Mouse (Mus musculus) heart, postnatal 0 days (tissue): ENCODE measurements around the gene Tapbp. TPM values are rescaled to one million over a fixed set of nuclear protein-coding genes. Genes with fewer than 3 reads are reported as not detected.
"Not testable (repeated sequence)": the region's sequence is repeated elsewhere in the genome, so short reads cannot be mapped to it uniquely, and the experiment has no call there.

Source experiments
- ATAC-seq: fragments of 200-750 bp; cut with Nextera tagmentation; 2 replicates; pipeline ENCODE4 v1.8.0; 2017; ENCODE audit warnings: low read depth, moderate number of reproducible peaks, moderate library complexity; ENCODE audit not compliant: insufficient read depth
- DNase-seq: peaks from one replicate; pipeline ENCODE4 v3.0.0-alpha.2; 2016; ENCODE audit warnings: low spot score
- H3K27ac ChIP-seq: fragments of 300-500 bp; sonication (generic); 2 replicates; pipeline ENCODE4 v1.5.1; 2014; ENCODE audit warnings: low read depth, mild to moderate bottlenecking
- H3K27me3 ChIP-seq: fragments of 300-500 bp; sonication (generic); 2 replicates; pipeline ENCODE4 v1.6.1; 2014; ENCODE audit warnings: low read length, mixed read lengths; ENCODE audit not compliant: control insufficient read depth, insufficient read depth
- H3K36me3 ChIP-seq: fragments of 300-500 bp; sonication (generic); replicated peaks from 2 replicates; pipeline ENCODE4 v1.6.1; 2014; ENCODE audit warnings: low read length, mixed read lengths; ENCODE audit not compliant: control insufficient read depth, insufficient read depth
- H3K4me1 ChIP-seq: fragments of 300-500 bp; sonication (generic); 2 replicates; pipeline ENCODE4 v1.6.1; 2014; ENCODE audit warnings: antibody characterized with exemption; ENCODE audit not compliant: control insufficient read depth, insufficient read depth
- H3K4me2 ChIP-seq: fragments of 300-500 bp; sonication (generic); 2 replicates; pipeline ENCODE4 v1.6.1; 2014; ENCODE audit warnings: low read depth, mild to moderate bottlenecking, low read length, moderate library complexity
- H3K4me3 ChIP-seq: fragments of 300-500 bp; sonication (generic); 2 replicates; pipeline ENCODE4 v1.5.1; 2014; ENCODE audit warnings: low read depth, low read length
- H3K9ac ChIP-seq: fragments of 300-500 bp; sonication (generic); replicated peaks from 2 replicates; pipeline ENCODE4 v1.6.1; 2014; ENCODE audit warnings: low read depth, low read length, mixed read lengths
- H3K9me3 ChIP-seq: fragments of 300-500 bp; sonication (generic); replicated peaks from 2 replicates; pipeline ENCODE4 v1.6.1; 2016; ENCODE audit warnings: low read length; ENCODE audit not compliant: control insufficient read depth
- CTCF ChIP-seq: IDR thresholded peaks from 2 replicates; pipeline ENCODE4 v1.5.1; 2016; ENCODE audit warnings: antibody characterized with exemption, control low read depth, low read depth
- EP300 ChIP-seq: IDR thresholded peaks from 2 replicates; pipeline ENCODE4 v1.6.1; 2016; ENCODE audit warnings: antibody characterized with exemption, low read depth
- WGBS: fragments of 180-500 bp; shearing (Covaris S2); extraction: QIAGEN DNeasy Blood & Tissue Kit; methylation state at CpG from one replicate; pipeline ENCODE4 v1.1.7; 2014; 5-methylcytosine and 5-hydroxymethylcytosine counted together
- polyA plus RNA-seq: library from polyadenylated mRNA; unstranded; fragments of >200 nt; fragmentation: Nextera tagmentation; extraction: Ambion mirVana; gene quantifications from 2 replicates; pipeline ENCODE4 v1.2.1, GENCODE M21; 2015
- total RNA-seq: library from RNA; depleted of rRNA; stranded (reverse); fragments of >200 nt; gene quantifications from 2 replicates; pipeline ENCODE4 v1.2.3, GENCODE M21; 2014; ENCODE audit warnings: low replicate concordance

Gene Tapbp
- total and polyA plus RNA-seq, 2 experiments from 2014 or later: 51.3 to 84.1 TPM

DNA sequence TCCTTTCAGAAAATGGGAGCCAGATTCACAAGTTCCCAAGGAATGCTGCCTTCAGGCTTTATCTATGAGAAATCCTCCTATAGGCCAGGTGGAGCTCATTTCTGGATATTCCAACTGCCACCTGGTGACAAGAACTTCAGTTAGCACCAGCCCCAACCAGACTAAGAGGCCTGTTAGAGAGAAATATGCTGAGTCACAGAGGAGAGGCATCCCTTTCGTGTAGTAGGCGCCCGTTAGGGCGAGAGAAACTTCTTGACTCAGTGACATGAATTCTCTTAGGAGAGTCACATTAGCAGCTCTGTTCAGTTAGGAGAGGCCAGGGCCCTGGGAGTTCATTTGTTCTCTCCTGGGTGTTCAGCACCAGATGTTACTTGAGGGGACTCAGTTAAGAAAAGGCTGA lies 16.1 kb upstream of the Tapbp start:
- ATAC-seq: no peak
- Histone ChIP-seq H3K4me3 (no peak overlapping the region), H3K36me3 (no peaks in the 10 kb centered on the region), H3K4me2 (no peak overlapping the region), H3K4me1 (no peaks in the 10 kb centered on the region), H3K9ac (no peak overlapping the region), H3K27ac (no peak overlapping the region), H3K27me3 (no peaks in the 10 kb centered on the region), H3K9me3 (no peaks in the 10 kb centered on the region)
- TF ChIP-seq EP300: no peak
- no peak for TF ChIP-seq CTCF
- WGBS: 65% methylated on average over 4 of the region's 4 CpGs
- DNase-seq: no peak

GRCm38 (mm10) chr17:33900281-33900988 lies 15.3 kb upstream of the Tapbp start:
- Histone ChIP-seq H3K9ac (no peak overlapping the region), H3K27me3 (no peaks in the 10 kb centered on the region), H3K4me1 (no peaks in the 10 kb centered on the region), H3K27ac (no peak overlapping the region), H3K9me3 (no peaks in the 10 kb centered on the region), H3K4me2 (no peak overlapping the region), H3K4me3 (no peak overlapping the region), H3K36me3 (no peaks in the 10 kb centered on the region)
- 39% methylated on average over 7 of the region's 7 CpGs for WGBS
- ATAC-seq (no peak), DNase-seq (no peak)
- TF ChIP-seq CTCF (no peak), EP300 (no peak)

DNA sequence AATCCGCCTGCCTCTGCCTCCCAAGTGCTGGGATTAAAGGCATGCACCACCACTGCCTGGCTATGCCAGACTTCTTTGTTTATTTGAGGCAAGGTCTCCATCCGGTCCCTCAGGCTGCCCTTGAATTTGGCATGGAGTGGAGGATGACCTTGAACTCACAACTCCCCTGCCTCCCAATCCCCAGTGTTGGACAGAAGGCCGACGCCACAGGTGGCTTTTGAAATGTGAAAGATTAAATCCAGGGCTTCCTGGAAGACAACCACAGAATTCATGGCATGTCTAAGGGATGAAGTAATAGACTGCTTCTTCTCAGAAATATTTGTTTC lies 14.7 kb upstream of the Tapbp start:
- no peaks in the 10 kb centered on the region for H3K36me3 ChIP-seq
- no peak overlapping the region for H3K4me3 ChIP-seq
- H3K9ac ChIP-seq: no peak overlapping the region
- no peak overlapping the region for H3K4me2 ChIP-seq
- no peaks in the 10 kb centered on the region for H3K4me1 ChIP-seq
- H3K27ac ChIP-seq: no peak overlapping the region
- WGBS: 73% methylated on average over 4 of the region's 4 CpGs
- DNase-seq (no peak), ATAC-seq (no peak)
- TF ChIP-seq CTCF: no peak
- no peak for TF ChIP-seq EP300
- no peaks in the 10 kb centered on the region for H3K27me3 ChIP-seq
- H3K9me3 ChIP-seq: no peaks in the 10 kb centered on the region

DNA sequence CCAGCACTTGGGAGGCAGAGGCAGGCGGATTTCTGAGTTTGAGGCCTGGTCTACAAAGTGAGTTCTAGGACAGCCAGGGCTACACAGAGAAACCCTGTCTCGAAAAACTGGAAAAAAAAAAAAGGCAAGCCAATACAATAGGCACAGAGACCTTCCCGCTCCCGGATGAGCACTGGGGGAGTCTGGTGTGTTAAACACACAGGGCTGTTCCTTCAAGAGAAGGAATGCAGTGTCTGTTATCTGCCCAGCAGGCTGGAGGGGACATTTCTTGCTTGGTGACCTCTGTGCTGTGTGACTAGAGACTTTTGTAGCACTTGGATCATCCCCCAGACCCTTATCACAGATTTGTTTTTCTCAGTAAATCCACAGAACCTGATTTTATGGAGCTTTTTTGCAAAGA lies 14.0 kb upstream of the Tapbp start:
- ATAC-seq (peak; percentile 40; the same call in 1 of the 2 replicates), DNase-seq (no peak)
- Histone ChIP-seq H3K27me3 (no peaks in the 10 kb centered on the region), H3K4me3 (no peak overlapping the region), H3K9ac (no peak overlapping the region), H3K27ac (peak overlapping the region; percentile 22; the same call in 1 of the 2 replicates), H3K4me1 (no peaks in the 10 kb centered on the region), H3K36me3 (no peaks in the 10 kb centered on the region), H3K9me3 (no peaks in the 10 kb centered on the region), H3K4me2 (no peak overlapping the region)
- 67% methylated on average over 4 of the region's 4 CpGs for WGBS
- TF ChIP-seq CTCF: no peak
- TF ChIP-seq EP300: no peak

DNA sequence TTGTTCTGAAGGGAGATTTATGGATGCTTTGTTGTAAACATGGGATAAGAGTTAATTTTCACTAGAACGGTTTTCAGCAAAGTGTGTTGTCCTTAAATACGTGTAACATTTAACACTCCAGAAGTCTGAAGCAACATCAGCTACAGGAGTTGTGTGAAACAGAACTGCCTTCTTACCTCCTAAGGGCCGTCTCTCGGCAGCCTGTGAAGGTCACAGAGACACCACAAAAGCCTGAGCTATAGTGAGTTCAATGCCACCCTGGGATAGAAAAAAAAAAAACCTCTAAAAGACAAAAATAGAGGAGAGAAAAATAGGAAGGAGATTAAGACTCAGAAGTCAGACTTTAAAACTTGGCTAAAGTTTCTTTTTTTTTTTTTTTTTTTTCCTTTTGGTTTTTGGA lies 13.6 kb upstream of the Tapbp start:
- 40% methylated on average over 4 of the region's 4 CpGs for WGBS
- ATAC-seq: no peak
- peak overlapping the region; percentile 22; the same call in 1 of the 2 replicates for H3K27ac ChIP-seq

GRCm38 (mm10) chr17:33902491-33902890 lies 13.2 kb upstream of the Tapbp start:
- DNase-seq: no peak
- Histone ChIP-seq H3K27me3 (no peaks in the 10 kb centered on the region), H3K9ac (no peak overlapping the region), H3K36me3 (no peaks in the 10 kb centered on the region), H3K4me1 (no peaks in the 10 kb centered on the region), H3K27ac (no peak overlapping the region), H3K4me2 (no peak overlapping the region), H3K4me3 (no peak overlapping the region), H3K9me3 (no peaks in the 10 kb centered on the region)
- TF ChIP-seq EP300 (no peak), CTCF (no peak)
- ATAC-seq: no peak
- WGBS: 70% methylated on average over 7 of the region's 7 CpGs

More for the DNA sequence above, 13.6 kb upstream of the Tapbp start:
- no peak overlapping the region for H3K9ac ChIP-seq
- H3K27me3 ChIP-seq: no peaks in the 10 kb centered on the region
- no peaks in the 10 kb centered on the region for H3K4me1 ChIP-seq
- H3K4me3 ChIP-seq: no peak overlapping the region
- no peaks in the 10 kb centered on the region for H3K9me3 ChIP-seq
- no peak overlapping the region for H3K4me2 ChIP-seq
- DNase-seq: no peak
- H3K36me3 ChIP-seq: no peaks in the 10 kb centered on the region
- TF ChIP-seq EP300 (no peak), CTCF (no peak)

DNA sequence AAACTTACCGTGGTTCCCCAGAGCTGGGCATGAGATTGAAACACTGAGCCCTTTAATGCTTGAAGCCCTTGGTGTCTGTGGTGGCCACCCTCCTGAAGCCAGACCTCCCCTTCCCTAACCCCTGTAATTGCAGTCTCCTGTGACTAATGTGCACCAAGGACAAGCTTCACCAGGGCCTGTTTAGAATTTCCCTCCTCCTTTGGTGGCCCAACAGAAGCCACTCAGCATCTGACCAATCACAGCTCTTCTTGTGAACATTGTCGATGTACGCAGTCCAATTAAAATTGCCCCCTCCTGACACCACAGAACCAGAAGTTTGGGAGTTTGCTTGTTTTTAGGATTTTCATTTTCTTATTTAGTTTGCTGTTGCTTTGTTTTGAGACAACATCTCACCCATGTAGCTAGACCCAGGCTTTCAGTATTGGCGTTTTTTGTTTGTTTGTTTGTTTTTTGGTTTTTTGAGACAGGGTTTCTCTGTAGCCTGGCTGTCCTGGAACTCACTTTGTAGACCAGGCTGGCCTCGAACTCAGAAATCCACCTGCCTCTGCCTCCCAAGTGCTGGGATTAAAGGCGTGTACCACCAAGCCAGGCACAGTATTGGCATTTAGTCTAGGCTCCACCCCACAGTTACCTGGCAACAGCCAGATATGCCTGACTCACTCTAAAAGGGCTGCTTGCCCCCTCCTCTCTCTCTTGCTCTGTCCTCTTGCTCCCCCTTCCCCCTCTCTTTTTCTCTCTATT lies 11.6 kb upstream of the Tapbp start:
- not testable (repeated sequence) for H3K9ac ChIP-seq, H3K4me2 ChIP-seq, H3K4me3 ChIP-seq, DNase-seq, H3K9me3 ChIP-seq, ATAC-seq, H3K27me3 ChIP-seq, H3K27ac ChIP-seq, H3K4me1 ChIP-seq, H3K36me3 ChIP-seq
- WGBS: 74% methylated on average over 6 of the region's 6 CpGs

DNA sequence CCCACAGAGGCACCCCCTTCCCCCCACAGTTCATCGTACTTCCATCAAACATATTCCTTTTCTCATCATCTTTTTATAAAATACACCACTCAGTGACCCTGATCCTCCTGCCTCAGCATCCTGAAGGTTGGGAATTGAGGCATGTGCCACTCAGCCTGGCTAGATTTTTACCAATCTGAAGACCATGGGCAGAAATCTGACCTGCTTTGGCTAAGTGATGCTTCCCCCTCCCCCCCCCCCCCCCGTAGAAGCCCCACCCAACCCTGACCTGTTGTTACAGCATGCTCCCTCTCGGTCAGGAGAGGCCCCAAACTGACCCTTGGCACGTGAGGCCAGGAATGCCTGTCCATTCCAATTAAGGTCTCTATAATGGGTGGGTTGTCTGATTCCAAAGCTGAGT lies 10.9 kb upstream of the Tapbp start, which contains the start of gene Platr17:
Gene Platr17 (plus strand): TSS at position 301 of the 400 bp plus-strand sequence.
- ATAC-seq, DNase-seq, H3K4me3 ChIP-seq, H3K27ac ChIP-seq, H3K9ac ChIP-seq, H3K27me3 ChIP-seq, H3K4me2 ChIP-seq, H3K4me1 ChIP-seq, H3K36me3 ChIP-seq, H3K9me3 ChIP-seq: not testable (repeated sequence)
- 50% methylated on average over 3 of the region's 4 CpGs for WGBS
